Mouse (Mus musculus) kidney, embryonic 14.5 days (tissue): ENCODE measurements at regions not wholly inside any gene's neighbourhood (a gene's known extent, or its start where the extent isn't known, plus 50 kb on each side); places are given as distances from the start of the nearest gene placed in this dataset.

Source experiments
- ATAC-seq: fragments of 200-750 bp; cut with Nextera tagmentation; 2 replicates; pipeline ENCODE4 v1.8.0; 2017; ENCODE audit warnings: moderate number of reproducible peaks, mild to moderate bottlenecking, moderate TSS enrichment, moderate library complexity; ENCODE audit not compliant: low FRiP score, low TSS enrichment
- H3K27ac ChIP-seq: fragments of 300-500 bp; sonication (generic); 2 replicates; pipeline ENCODE4 v1.5.1; 2014; ENCODE audit warnings: low read depth, mild to moderate bottlenecking, low read length, moderate library complexity, mixed read lengths
- H3K27me3 ChIP-seq: fragments of 300-500 bp; sonication (generic); 2 replicates; pipeline ENCODE4 v1.6.1; 2014; ENCODE audit warnings: mild to moderate bottlenecking, low read length; ENCODE audit not compliant: control insufficient read depth, insufficient read depth
- H3K36me3 ChIP-seq: fragments of 300-500 bp; sonication (generic); 2 replicates; pipeline ENCODE4 v1.6.1; 2014; ENCODE audit warnings: low read length, mixed read lengths; ENCODE audit not compliant: control insufficient read depth, insufficient read depth
- H3K4me1 ChIP-seq: fragments of 300-500 bp; sonication (generic); 2 replicates; pipeline ENCODE4 v1.6.1; 2014; ENCODE audit warnings: low read length, mixed read lengths; ENCODE audit not compliant: control insufficient read depth, insufficient read depth
- H3K4me2 ChIP-seq: fragments of 300-500 bp; sonication (generic); replicated peaks from 2 replicates; pipeline ENCODE4 v1.6.1; 2014; ENCODE audit warnings: low read depth, mild to moderate bottlenecking, low read length
- H3K4me3 ChIP-seq: fragments of 300-500 bp; sonication (generic); 2 replicates; pipeline ENCODE4 v1.5.1; 2014; ENCODE audit warnings: mild to moderate bottlenecking, low read length
- H3K9ac ChIP-seq: fragments of 300-500 bp; sonication (generic); 2 replicates; pipeline ENCODE4 v1.6.1; 2014; ENCODE audit warnings: low read depth, mild to moderate bottlenecking, low read length, moderate library complexity
- H3K9me3 ChIP-seq: fragments of 300-500 bp; sonication (generic); 2 replicates; pipeline ENCODE4 v1.6.1; 2016; ENCODE audit warnings: low read length; ENCODE audit not compliant: control insufficient read depth
- WGBS: fragments of 180-500 bp; shearing (Covaris S2); extraction: QIAGEN DNeasy Blood & Tissue Kit; methylation state at CpG from one replicate; pipeline ENCODE4 v1.1.7; 2014; 5-methylcytosine and 5-hydroxymethylcytosine counted together

DNA sequence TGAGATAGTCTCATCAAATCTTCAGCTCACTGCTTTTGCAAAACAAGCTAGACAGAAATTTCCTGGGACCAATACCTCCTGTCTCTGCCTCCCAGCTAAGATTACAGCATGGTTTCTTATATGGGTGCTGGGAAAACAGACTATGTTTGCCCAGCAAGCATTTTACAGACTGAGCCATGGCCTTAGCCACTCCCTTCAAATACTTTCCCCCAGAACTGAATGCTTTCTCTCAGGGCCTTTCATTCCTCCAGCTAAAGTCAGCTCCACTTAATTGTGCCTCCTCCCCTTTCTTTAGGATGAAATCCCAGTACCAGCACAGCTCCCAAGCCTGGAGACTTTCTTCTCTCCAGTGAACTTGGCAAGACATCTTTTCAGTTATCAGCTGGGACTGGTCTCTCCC is 232.1 kb downstream of the Tmsb4x start:
- Histone ChIP-seq H3K27me3 (no peaks in the 10 kb centered on the region), H3K4me1 (no peaks in the 10 kb centered on the region), H3K9me3 (no peaks in the 10 kb centered on the region), H3K4me2 (no peak overlapping the region), H3K27ac (no peak overlapping the region), H3K36me3 (no peaks in the 10 kb centered on the region), H3K9ac (no peak overlapping the region), H3K4me3 (no peak overlapping the region)
- ATAC-seq: no peak

DNA sequence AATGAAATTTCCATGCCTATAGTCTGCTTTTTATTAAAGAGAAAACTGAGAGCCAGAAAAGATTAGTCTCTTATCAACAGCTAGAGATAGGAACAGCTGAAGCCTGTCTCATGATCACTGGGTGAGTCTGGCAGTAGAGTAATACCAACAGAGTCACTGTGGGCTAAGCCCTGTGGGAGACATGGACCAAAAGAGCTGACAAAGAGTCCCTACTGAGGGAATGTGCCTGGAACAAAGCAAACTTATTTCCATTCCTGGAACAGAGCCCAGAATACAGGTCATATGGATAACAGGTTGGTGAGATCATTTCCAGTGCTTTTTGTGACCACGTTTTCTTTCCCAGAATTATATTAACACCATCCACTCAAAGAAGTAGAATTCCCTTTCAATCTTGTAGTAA is 237.4 kb downstream of the Tmsb4x start:
- no peaks in the 10 kb centered on the region for H3K4me1 ChIP-seq
- no peak overlapping the region for H3K27ac ChIP-seq
- no peaks in the 10 kb centered on the region; the same call in 1 of the 2 replicates for H3K27me3 ChIP-seq
- 39% methylated on average over 1 of the region's 1 CpGs for WGBS
- H3K4me2 ChIP-seq: no peak overlapping the region
- H3K9me3 ChIP-seq: no peaks in the 10 kb centered on the region
- H3K9ac ChIP-seq: no peak overlapping the region
- H3K4me3 ChIP-seq: no peak overlapping the region
- H3K36me3 ChIP-seq: no peaks in the 10 kb centered on the region
- ATAC-seq: peak; percentile 64; the same call in 1 of the 2 replicates

DNA sequence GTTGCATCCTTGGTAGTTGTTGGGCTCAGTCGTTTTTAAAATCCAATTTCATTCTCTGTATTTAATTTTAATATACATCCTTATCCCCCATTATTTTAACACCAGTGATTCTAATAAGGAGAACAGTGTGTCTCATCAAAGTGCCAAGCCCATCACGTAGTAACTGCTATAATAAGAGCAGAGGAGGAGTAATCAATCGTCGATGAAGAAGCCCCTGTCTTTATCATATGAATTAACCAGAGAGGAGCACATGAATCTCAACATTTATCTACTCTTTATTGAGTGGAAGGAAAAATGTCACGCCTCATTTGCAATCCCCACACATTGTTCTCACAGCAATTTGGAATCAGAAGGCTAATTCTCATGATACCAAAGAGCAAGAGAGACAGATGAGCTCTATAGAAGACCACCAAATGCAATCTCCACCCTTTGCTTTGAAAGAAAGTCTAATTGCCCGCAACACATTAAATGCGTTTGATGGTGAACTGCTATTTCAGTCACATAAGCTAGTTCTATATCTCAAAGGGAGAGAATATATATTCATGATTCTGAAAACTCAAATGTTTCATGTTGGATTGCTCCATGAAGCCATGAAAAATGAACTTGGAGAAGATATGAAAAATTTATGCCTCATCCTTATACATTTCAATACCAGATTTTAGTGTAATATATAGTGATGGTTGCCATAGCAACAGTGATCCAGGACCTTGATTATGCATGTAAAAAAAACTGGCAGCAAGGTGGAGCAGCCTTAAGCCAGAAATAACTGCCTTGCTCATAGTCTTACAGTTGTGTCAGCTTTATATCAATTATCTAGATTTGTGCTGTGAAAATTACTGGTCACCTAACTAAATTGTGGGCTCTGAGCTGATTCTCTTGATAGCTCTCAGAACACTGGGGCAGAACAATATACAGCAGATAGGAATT is 244.2 kb downstream of the Tmsb4x start:
- no peaks in the 10 kb centered on the region for H3K36me3 ChIP-seq
- no peak overlapping the region for H3K27ac ChIP-seq
- H3K27me3 ChIP-seq: no peaks in the 10 kb centered on the region
- H3K4me3 ChIP-seq: no peak overlapping the region
- no peak for ATAC-seq
- WGBS: 77% methylated on average over 7 of the region's 7 CpGs
- H3K4me1 ChIP-seq: no peaks in the 10 kb centered on the region
- no peak overlapping the region for H3K9ac ChIP-seq
- H3K9me3 ChIP-seq: no peaks in the 10 kb centered on the region
- H3K4me2 ChIP-seq: no peak overlapping the region

DNA sequence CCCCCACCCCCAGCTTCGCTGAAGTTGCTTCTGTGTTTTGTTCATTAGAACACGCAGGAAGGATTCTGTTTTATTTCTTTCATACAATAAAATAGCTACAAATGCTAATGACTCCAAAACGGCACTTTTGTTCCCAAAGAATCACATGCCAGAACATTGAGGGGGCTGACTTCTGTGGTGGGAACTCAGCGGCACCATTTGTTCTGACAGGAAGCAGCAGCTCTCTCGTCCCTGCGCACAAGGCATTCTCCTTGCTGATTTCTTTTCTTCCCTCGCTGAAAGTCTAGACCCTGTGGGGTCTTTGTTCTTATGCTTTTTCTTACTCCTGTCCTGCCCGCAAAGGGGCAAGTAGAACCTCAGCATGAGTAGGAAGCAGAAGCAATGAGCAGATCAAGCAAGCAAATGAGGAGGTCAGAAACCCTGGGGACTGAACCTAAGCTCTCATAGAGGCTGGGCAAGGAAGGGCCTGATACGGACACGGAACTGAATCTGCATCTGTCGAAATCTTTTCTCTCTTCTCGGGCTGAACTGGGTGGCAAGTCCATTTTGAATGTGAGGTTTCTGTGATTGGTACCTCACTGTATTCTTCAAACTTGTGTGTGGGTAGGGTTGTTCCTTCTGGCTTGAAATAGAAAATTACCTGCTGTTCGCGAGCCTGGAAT is 256.5 kb downstream of the Tmsb4x start:
- ATAC-seq: no peak
- Histone ChIP-seq H3K4me2 (no peak overlapping the region), H3K9ac (no peak overlapping the region), H3K27me3 (no peaks in the 10 kb centered on the region), H3K4me3 (no peak overlapping the region), H3K4me1 (no peaks in the 10 kb centered on the region), H3K27ac (no peak overlapping the region), H3K36me3 (no peaks in the 10 kb centered on the region), H3K9me3 (no peaks in the 10 kb centered on the region)
- 69% methylated on average over 14 of the region's 14 CpGs for WGBS

DNA sequence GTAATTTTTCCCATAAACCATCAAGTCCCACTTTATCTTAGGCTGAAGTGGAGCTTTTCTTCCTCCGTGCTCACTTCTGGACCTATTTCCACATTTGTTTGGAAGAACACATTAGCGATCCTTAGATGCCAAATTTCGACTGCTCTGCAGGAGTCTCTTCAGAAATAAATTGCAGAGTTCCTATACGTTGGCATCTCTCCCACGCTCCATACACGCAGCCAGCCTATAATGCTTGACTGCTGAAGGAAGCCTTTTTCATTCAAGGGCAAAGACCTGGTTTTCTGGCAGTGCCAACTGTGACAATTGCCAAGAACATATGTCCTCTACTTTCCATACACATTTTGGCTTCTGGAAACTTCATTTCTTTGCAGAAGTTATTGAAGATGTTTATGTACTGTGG is 258.1 kb downstream of the Tmsb4x start:
- no peak overlapping the region for H3K9ac ChIP-seq
- no peak overlapping the region for H3K27ac ChIP-seq
- ATAC-seq: no peak
- H3K27me3 ChIP-seq: no peaks in the 10 kb centered on the region
- WGBS: 86% methylated on average over 6 of the region's 6 CpGs
- no peaks in the 10 kb centered on the region for H3K9me3 ChIP-seq
- no peak overlapping the region for H3K4me2 ChIP-seq
- no peak overlapping the region for H3K4me3 ChIP-seq
- no peaks in the 10 kb centered on the region for H3K4me1 ChIP-seq
- no peaks in the 10 kb centered on the region for H3K36me3 ChIP-seq

DNA sequence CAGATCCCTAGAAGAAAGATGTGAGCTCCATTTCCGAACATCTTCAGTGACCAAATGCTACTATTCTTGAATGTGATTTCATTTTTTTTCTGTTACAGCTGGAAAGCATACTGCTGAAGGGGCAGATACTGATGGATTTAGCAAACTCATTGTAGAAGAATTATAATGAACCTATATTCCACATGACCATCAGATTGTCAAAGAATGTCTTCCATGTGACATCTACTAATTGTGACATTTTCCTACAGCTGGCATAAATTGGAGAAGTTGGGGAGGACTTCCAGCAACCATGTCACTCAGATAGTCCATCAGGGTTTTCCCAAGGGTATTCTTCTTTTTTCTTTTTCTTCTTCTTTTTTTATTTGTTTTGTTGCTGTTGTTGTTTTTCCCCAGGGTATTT is 263.2 kb downstream of the Tmsb4x start:
- Histone ChIP-seq H3K4me1 (no peaks in the 10 kb centered on the region), H3K36me3 (no peaks in the 10 kb centered on the region), H3K9me3 (no peaks in the 10 kb centered on the region), H3K4me2 (no peak overlapping the region), H3K27ac (no peak overlapping the region), H3K9ac (no peak overlapping the region), H3K27me3 (no peaks in the 10 kb centered on the region), H3K4me3 (no peak overlapping the region)
- ATAC-seq: no peak
- WGBS: 78% methylated on average over 1 of the region's 1 CpGs

DNA sequence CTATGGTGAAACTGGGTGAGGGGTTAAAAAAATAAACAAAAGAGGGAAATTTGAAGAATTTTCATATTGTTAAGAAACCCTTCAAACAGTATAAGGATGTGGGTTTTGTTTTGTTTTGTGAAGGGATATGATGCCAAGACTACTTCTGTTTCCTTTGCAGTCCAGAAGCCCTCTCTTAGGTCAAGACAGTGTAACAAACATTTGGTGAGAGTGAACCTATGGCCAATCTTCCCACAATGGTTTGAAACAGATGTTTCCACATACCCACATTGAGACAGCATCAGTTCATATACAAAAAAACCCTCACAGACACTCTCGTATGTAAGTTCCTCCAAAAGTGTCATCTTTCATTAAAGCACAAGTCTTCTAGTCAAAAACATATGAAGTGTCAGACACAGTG is 263.6 kb downstream of the Tmsb4x start:
- Histone ChIP-seq H3K4me2 (no peak overlapping the region), H3K27me3 (no peaks in the 10 kb centered on the region), H3K4me1 (no peaks in the 10 kb centered on the region), H3K4me3 (no peak overlapping the region), H3K36me3 (no peaks in the 10 kb centered on the region), H3K27ac (no peak overlapping the region), H3K9ac (no peak overlapping the region), H3K9me3 (no peaks in the 10 kb centered on the region)
- WGBS: 68% methylated on average over 1 of the region's 1 CpGs
- ATAC-seq: no peak

DNA sequence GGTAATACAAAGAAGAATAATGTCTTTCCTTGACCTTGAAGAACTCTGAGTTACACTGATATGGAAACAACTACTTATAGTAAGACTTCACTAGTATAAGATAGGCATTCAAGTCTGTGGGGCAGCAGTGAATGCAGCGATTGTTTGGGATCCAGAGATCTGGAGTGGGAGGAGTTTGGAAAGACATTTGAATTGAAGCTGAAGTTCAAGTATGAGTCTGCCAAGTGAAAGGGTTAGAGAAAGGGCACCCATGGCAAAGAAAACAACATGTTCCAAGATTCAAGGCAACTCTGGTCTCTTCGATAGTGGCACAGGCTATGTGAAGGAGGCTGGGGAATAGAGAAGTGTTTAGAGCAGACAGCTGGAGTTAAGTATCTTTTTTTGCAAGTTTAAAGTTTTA is 275.3 kb downstream of the Tmsb4x start:
- H3K36me3 ChIP-seq: no peaks in the 10 kb centered on the region
- no peak for ATAC-seq
- H3K4me1 ChIP-seq: no peaks in the 10 kb centered on the region
- no peak overlapping the region for H3K27ac ChIP-seq
- H3K4me3 ChIP-seq: no peak overlapping the region
- H3K27me3 ChIP-seq: peaks cover 3% of the 10 kb centered on the region; the same call in 1 of the 2 replicates
- H3K9me3 ChIP-seq: no peaks in the 10 kb centered on the region
- WGBS: 74% methylated on average over 2 of the region's 2 CpGs
- no peak overlapping the region for H3K4me2 ChIP-seq
- H3K9ac ChIP-seq: no peak overlapping the region

DNA sequence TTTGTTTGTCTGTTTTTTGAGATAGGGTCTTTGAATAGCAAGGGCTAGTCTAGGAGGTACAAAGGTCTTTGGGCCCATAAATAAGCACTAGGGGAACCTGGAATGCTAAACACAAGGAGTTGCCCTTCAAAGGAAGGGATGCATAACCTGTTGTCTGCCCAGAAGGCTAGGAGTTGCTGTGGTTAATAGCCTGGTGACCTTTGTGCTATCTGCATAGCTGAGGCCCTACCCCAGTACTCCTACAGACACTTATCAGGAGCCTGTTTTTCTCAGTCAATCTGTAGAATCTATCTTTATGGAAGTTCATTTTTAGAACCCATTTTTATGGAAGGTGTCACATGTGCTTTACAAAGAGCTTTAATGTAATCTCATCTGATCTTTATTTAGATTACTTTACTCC is 276.6 kb downstream of the Tmsb4x start:
- Histone ChIP-seq H3K36me3 (no peaks in the 10 kb centered on the region), H3K27ac (no peak overlapping the region), H3K27me3 (peaks cover 3% of the 10 kb centered on the region; the same call in 1 of the 2 replicates), H3K4me1 (no peaks in the 10 kb centered on the region), H3K9ac (no peak overlapping the region), H3K4me3 (no peak overlapping the region), H3K4me2 (no peak overlapping the region), H3K9me3 (no peaks in the 10 kb centered on the region)
- ATAC-seq: peak; percentile 57; the same call in 1 of the 2 replicates
